Mouse (Mus musculus) midbrain, postnatal 0 days (tissue): Measurements from ENCODE around the gene Crxos. TPM values are rescaled to one million over a fixed set of nuclear protein-coding genes. Genes with fewer than 3 reads are reported as not detected.

Experiments
- ATAC-seq: fragments of 200-750 bp; cut with Nextera tagmentation; 2 replicates; pipeline ENCODE4 v1.8.0; 2017; ENCODE audit warnings: moderate number of reproducible peaks, mild to moderate bottlenecking, moderate TSS enrichment, moderate library complexity; ENCODE audit not compliant: low FRiP score
- DNase-seq: peaks from one replicate; pipeline ENCODE4 v3.0.0-alpha.2; 2015; ENCODE audit warnings: low spot score
- H3K27ac ChIP-seq: fragments of 300-500 bp; sonication (generic); 2 replicates; pipeline ENCODE4 v1.5.1; 2014; ENCODE audit warnings: low read depth, mild to moderate bottlenecking, low read length, mixed read lengths
- H3K27me3 ChIP-seq: fragments of 300-500 bp; sonication (generic); 2 replicates; pipeline ENCODE4 v1.6.1; 2014; ENCODE audit warnings: low read length, control low read depth, mixed read lengths; ENCODE audit not compliant: insufficient read depth
- H3K36me3 ChIP-seq: fragments of 300-500 bp; sonication (generic); 2 replicates; pipeline ENCODE4 v1.6.1; 2014; ENCODE audit warnings: low read length, control low read depth, mixed read lengths; ENCODE audit not compliant: insufficient read depth
- H3K4me1 ChIP-seq: fragments of 300-500 bp; sonication (generic); 2 replicates; pipeline ENCODE4 v1.6.1; 2014; ENCODE audit warnings: mild to moderate bottlenecking, control low read depth, antibody characterized with exemption, low read length, mixed read lengths; ENCODE audit not compliant: insufficient read depth
- H3K4me2 ChIP-seq: fragments of 300-500 bp; sonication (generic); 2 replicates; pipeline ENCODE4 v1.6.1; 2014; ENCODE audit warnings: low read depth, mild to moderate bottlenecking, low read length, mixed read lengths; ENCODE audit not compliant: poor library complexity, severe bottlenecking
- H3K4me3 ChIP-seq: fragments of 300-500 bp; sonication (generic); 2 replicates; pipeline ENCODE4 v1.5.1; 2014; ENCODE audit warnings: low read depth, mild to moderate bottlenecking, low read length, moderate library complexity
- H3K9ac ChIP-seq: fragments of 300-500 bp; sonication (generic); replicated peaks from 2 replicates; pipeline ENCODE4 v1.6.1; 2014; ENCODE audit warnings: mild to moderate bottlenecking, low read length, moderate library complexity, mixed read lengths; ENCODE audit not compliant: poor library complexity, severe bottlenecking
- H3K9me3 ChIP-seq: fragments of 300-500 bp; sonication (generic); 2 replicates; pipeline ENCODE4 v1.6.1; 2016; ENCODE audit warnings: low read length, control low read depth
- CTCF ChIP-seq: IDR thresholded peaks from 2 replicates; pipeline ENCODE4 v1.5.1; 2016; ENCODE audit warnings: antibody characterized with exemption, mild to moderate bottlenecking
- WGBS: fragments of 180-500 bp; shearing (Covaris S2); extraction: QIAGEN DNeasy Blood & Tissue Kit; methylation state at CpG from one replicate; pipeline ENCODE4 v1.1.7; 2014; 5-methylcytosine and 5-hydroxymethylcytosine counted together
- polyA plus RNA-seq: library from polyadenylated mRNA; unstranded; fragments of >200 nt; fragmentation: Nextera tagmentation; extraction: Ambion mirVana; gene quantifications from 2 replicates; pipeline ENCODE4 v1.2.1, GENCODE M21; 2015
- total RNA-seq: library from RNA; depleted of rRNA; stranded (reverse); fragments of >200 nt; gene quantifications from 2 replicates; pipeline ENCODE4 v1.2.3, GENCODE M21; 2014

Crxos gene
- total and polyA plus RNA-seq, 2 experiments from 2014 or later: not detected

DNA sequence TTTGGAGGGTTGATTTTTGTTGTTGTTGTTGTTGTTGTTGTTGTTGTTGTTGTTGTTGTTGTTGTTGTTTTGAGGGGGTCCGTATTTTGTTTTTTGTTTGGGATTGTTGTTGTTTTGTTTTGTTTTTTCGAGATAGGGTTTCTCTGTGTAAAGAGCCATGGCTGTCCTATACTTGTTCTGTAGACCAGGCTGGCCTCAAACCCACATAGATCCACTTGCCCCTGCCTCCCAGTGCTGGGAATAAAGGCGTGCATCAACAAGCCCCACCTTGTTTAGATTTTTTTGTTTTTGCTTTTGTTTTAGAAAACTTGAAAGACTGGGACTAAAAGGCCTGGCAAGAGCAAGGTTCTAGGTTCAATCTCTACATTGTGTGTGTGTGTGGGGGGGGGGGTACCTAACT is 586 bp upstream of the Crxos start:
- Histone ChIP-seq H3K9me3 (no peaks in the 10 kb centered on the region), H3K9ac (no peak overlapping the region), H3K27me3 (no peaks in the 10 kb centered on the region), H3K4me2 (no peak overlapping the region), H3K27ac (no peak overlapping the region), H3K4me1 (no peaks in the 10 kb centered on the region), H3K36me3 (no peaks in the 10 kb centered on the region), H3K4me3 (no peak overlapping the region)
- WGBS: 47% methylated on average over 3 of the region's 3 CpGs
- DNase-seq: no peak
- no peak for TF ChIP-seq CTCF
- ATAC-seq: no peak

DNA sequence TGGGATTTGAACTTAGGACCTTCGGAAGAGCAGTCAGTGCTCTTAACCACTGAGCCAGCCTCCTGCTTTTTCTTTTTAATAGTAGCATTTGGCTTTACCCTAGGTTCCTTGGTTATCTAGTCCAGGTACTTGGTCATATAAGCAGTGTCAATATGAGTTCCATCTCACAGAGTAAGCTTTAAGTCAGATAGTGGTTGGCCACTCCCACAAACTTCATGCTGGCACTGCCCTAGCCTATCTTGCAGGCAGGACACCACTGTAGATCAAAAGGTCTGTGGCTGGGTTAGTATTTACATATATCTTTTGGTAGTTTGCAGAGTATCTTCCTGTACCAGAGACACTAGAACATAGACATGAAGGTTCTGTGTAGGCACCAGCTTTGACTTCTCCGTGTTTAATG is 1.7 kb downstream of the Crxos start:
- no peak overlapping the region for H3K4me2 ChIP-seq
- 88% methylated on average over 2 of the region's 2 CpGs for WGBS
- TF ChIP-seq CTCF: no peak
- H3K9ac ChIP-seq: no peak overlapping the region
- DNase-seq (no peak), ATAC-seq (no peak)
- H3K27me3 ChIP-seq: no peaks in the 10 kb centered on the region
- no peaks in the 10 kb centered on the region for H3K9me3 ChIP-seq
- H3K36me3 ChIP-seq: no peaks in the 10 kb centered on the region
- no peak overlapping the region for H3K4me3 ChIP-seq
- no peaks in the 10 kb centered on the region for H3K4me1 ChIP-seq
- no peak overlapping the region for H3K27ac ChIP-seq

DNA sequence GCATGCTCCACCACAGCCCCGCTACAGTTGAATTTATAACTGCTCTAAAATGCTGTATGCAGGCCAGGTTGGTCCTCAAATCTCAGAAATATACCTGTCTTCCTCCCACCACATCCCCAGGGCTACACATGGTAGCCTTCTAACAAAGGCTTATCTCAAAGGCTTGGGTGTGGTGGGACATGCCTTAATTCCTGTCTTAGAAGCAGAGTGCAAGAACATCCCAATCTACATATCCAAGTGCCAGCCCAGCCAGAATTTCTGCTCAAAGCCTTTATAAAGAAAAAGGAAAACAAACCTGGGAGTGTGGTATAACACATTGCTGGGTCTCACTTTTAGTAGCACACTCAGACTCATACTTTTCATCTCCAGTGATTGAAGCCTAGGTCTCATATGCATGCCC is 11.8 kb downstream of the Crxos start:
- no peak for ATAC-seq
- no peaks in the 10 kb centered on the region for H3K9me3 ChIP-seq

DNA sequence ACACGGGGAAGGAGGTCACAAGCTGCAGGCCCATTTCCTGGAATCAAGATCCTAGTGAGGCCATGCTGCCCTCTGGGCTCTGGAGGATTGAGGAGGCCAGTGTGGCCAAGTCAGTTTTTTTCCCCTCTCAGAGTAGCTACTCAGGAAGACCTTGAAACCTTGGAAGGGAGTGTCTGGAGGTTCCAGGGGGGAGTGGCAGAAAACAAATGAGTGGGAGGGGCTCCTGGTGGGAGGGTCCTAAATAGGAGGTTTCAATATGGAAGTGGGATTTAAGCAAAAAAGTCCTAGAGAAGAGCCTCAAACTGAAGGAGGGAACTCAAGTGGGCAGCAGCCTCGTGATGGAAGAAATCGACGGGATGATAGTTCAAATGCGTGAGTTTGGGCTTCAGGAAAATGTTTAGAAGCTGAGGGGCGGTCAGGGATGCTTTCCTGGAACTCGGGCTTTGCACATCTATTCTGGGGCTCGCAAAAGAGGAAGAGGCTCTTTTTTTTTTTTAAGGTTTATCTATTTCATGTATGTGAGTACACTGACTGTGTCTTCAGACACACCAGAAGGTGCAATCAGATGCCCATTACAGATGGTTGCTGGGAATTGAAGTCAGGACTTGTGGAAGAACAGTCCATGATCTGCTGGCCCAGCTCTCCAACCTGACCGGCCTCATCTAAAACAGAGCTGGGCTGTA is 19.1 kb downstream of the Crxos start:
- no peak for TF ChIP-seq CTCF
- Histone ChIP-seq H3K4me2 (no peak overlapping the region), H3K9ac (no peak overlapping the region), H3K27ac (no peak overlapping the region), H3K9me3 (no peaks in the 10 kb centered on the region), H3K4me3 (no peak overlapping the region), H3K4me1 (no peaks in the 10 kb centered on the region), H3K36me3 (no peaks in the 10 kb centered on the region), H3K27me3 (no peaks in the 10 kb centered on the region)
- 81% methylated on average over 9 of the region's 9 CpGs for WGBS
- ATAC-seq (no peak), DNase-seq (no peak)

More for the DNA sequence above, 11.8 kb downstream of the Crxos start:
- WGBS: 90% methylated on average over 1 of the region's 1 CpGs
- H3K4me1 ChIP-seq: no peaks in the 10 kb centered on the region
- no peak overlapping the region for H3K4me2 ChIP-seq
- DNase-seq: no peak
- no peak overlapping the region for H3K27ac ChIP-seq
- H3K4me3 ChIP-seq: no peak overlapping the region
- no peak for TF ChIP-seq CTCF
- no peaks in the 10 kb centered on the region for H3K36me3 ChIP-seq
- H3K9ac ChIP-seq: no peak overlapping the region
- H3K27me3 ChIP-seq: no peaks in the 10 kb centered on the region

DNA sequence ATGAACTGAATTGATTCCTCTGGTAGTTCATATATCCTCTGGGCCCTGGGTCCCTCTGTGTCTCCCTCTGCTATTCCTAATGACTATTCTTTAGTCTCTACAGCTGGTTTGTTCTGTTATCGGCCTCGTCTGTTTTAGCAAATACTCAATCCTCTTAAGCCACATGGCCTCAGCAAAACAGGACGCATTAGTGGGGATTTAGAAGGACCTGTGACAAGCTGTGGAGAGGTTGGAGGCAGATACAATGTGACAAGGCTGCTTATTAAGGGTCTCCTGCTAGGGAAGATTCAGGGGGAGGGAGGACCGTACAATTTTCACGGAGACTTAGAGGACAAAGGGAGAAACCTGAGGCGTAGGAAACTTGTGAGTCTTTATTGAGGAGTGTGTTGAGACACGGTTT is 23.4 kb downstream of the Crxos start:
- no peak for TF ChIP-seq CTCF
- no peak for ATAC-seq
- Histone ChIP-seq H3K4me2 (no peak overlapping the region), H3K27ac (no peak overlapping the region), H3K4me3 (no peak overlapping the region), H3K36me3 (no peaks in the 10 kb centered on the region), H3K9ac (no peak overlapping the region), H3K4me1 (no peaks in the 10 kb centered on the region), H3K27me3 (no peaks in the 10 kb centered on the region), H3K9me3 (no peaks in the 10 kb centered on the region)
- no peak for DNase-seq
- 22% methylated on average over 7 of the region's 7 CpGs for WGBS

DNA sequence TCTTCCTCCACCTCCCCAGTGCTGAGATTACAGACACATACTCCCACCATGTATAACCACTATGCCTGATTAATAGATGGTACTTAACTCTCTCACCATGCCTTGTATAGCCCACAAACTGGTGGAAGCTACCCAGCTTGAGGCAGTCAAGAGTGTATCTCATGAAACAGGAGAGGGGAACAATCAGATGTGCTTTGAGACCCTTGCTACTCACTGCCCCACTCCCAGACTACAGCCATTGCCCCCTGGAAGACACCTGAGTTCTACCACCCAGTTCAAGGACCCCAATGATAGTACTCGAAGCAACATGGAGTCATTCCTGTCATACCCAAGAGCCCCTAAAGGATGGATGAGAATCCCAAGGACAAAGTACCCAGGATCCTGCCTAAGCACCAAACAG is 24.2 kb downstream of the Crxos start:
- H3K9ac ChIP-seq: no peak overlapping the region
- H3K36me3 ChIP-seq: no peaks in the 10 kb centered on the region
- ATAC-seq (no peak), DNase-seq (no peak)
- TF ChIP-seq CTCF: no peak
- H3K4me1 ChIP-seq: no peaks in the 10 kb centered on the region
- H3K27me3 ChIP-seq: no peaks in the 10 kb centered on the region
- no peak overlapping the region for H3K27ac ChIP-seq
- WGBS: 82% methylated on average over 1 of the region's 1 CpGs
- no peaks in the 10 kb centered on the region for H3K9me3 ChIP-seq
- H3K4me2 ChIP-seq: no peak overlapping the region
- no peak overlapping the region for H3K4me3 ChIP-seq
